Mouse (Mus musculus) liver, embryonic 14.5 days (tissue): ENCODE measurements around the gene Cntn5.

ENCODE experiments used
- CTCF ChIP-seq: IDR thresholded peaks from 2 replicates; pipeline ENCODE4 v1.5.1; 2016; ENCODE audit warnings: antibody characterized with exemption, low read depth, control low read depth
- EP300 ChIP-seq: IDR thresholded peaks from 2 replicates; pipeline ENCODE4 v1.6.1; 2016; ENCODE audit warnings: antibody characterized with exemption, low read depth

- TF ChIP-seq CTCF: no peak
- no peak for TF ChIP-seq EP300
Observed at GRCm38 (mm10) chr9:9673277-9674049, 1231.1 kb downstream of the Cntn5 start.
